Comparison of ENCODE assay signal across 19 mouse cellular contexts in genomic region chr14:57018436-57018835, GRCm38 (mm10). TPM values are rescaled to one million over a fixed set of nuclear protein-coding genes. Genes with fewer than 3 reads are reported as not detected.
DNase-seq lines count a peak whose midpoint lies in the region.
"Had no signal": no experiment of that assay in that cellular context is flagged by ENCODE, and none has a peak within 500 bp of the region (broad histone marks: within the 10 kb centered on the region; RNA-seq: fewer than 3 reads in every experiment).

No protein-coding gene starts in this region.

- WGBS in limb, embryonic 10.5 days, result 87% methylated on average over 2 of the region's 2 CpGs

- H3K27ac ChIP-seq in limb, embryonic 10.5 days, result no peak overlapping the region

- H3K36me3 ChIP-seq in limb, embryonic 10.5 days, result no peaks in the 10 kb centered on the region
- H3K36me3 ChIP-seq: G1E had no signal

- peak; percentile 61 for DNase-seq in heart, adult 11 months
- no peak for DNase-seq in heart, adult 9 months (ENCODE audit: low spot score in 2 of 2)
- DNase-seq in limb, embryonic 10.5 days (ENCODE audit: low spot score), result peak; percentile 4
- no peak for DNase-seq in kidney, adult 18-20 months
- DNase-seq: adrenal gland, adult 2 months; adrenal gland, adult 8-10 months; adrenal gland, postnatal 10 days; adrenal gland, postnatal 14 days; adrenal gland, postnatal 25 days; adrenal gland, postnatal 36 days; B cell, adult 2 months; cerebellum, adult 11 months; cerebellum, adult 11-12 months; cerebellum, adult 18-20 months had no signal

- no peaks in the 10 kb centered on the region for H3K9me3 ChIP-seq in limb, embryonic 10.5 days (replicated peaks)
- H3K9me3 ChIP-seq: G1E had no signal

- H3K4me1 ChIP-seq in limb, embryonic 10.5 days, result no peaks in the 10 kb centered on the region

- H3K27me3 ChIP-seq in limb, embryonic 10.5 days (ENCODE audit: low read depth, poor library complexity, severe bottlenecking), result no peaks in the 10 kb centered on the region
- H3K27me3 ChIP-seq: CH12.LX, Patski had no signal

- H3K4me3 ChIP-seq in limb, embryonic 10.5 days, result no peak overlapping the region

RNA-seq across cellular contexts. Expression of gene Gja3, which starts 39.5 kb away (rescaled TPM):
- polyA plus RNA-seq in limb, embryonic 10.5 days (2016; fragmentation: Nextera tagmentation; extraction: Ambion mirVana), result 15.7 and 18.4 TPM in 2 replicates
- polyA plus RNA-seq: activated CD4-positive, CD25-positive, alpha-beta regulatory T cell, adult 4 months; CD4-positive, CD25-positive, alpha-beta regulatory T cell, adult 4 months; G1E; Patski had no signal

Comparison
In these comparisons a context has a peak if more than half of its experiments do, and no peak if none do; other contexts are left out.
1. DNase-seq: peak in heart, adult 11 months (single experiment) and limb, embryonic 10.5 days (single experiment); none in heart, adult 9 months (0 of 2) and kidney, adult 18-20 months (single experiment).